Mouse (Mus musculus) B cell, adult 62 days (primary cell): ENCODE measurements around the gene Rpap1. TPM values are rescaled to one million over a fixed set of nuclear protein-coding genes. Genes with fewer than 3 reads are reported as not detected.

Experiments
- total RNA-seq: library from RNA; stranded (reverse); gene quantifications from 4 replicates; pipeline ENCODE4 v1.2.4, GENCODE M21; 2023

Rpap1 gene
- 28.8 to 35.4 TPM (median 32.3 TPM) in 4 replicates for total RNA-seq

GRCm38 (mm10) chr2:119787206-119787883 lies at the start of gene Rpap1:
Gene Rpap1, minus strand, starts transcription at chr2:119787537.

GRCm38 (mm10) chr2:119797279-119797783 lies 10.0 kb upstream of the Rpap1 start, which contains the start of gene Tyro3:
Gene Tyro3, plus strand, starts transcription at chr2:119797733.

GRCm38 (mm10) chr2:119760251-119760650 lies 27.1 kb downstream of the Rpap1 start, which contains the start of gene Ltk:
Gene Ltk, minus strand, starts transcription at chr2:119760431.

GRCm38 (mm10) chr2:119741581-119742411 lies 45.5 kb downstream of the Rpap1 start, which contains the start of gene Itpka:
Gene Itpka, plus strand, starts transcription at chr2:119742337.

Other genes with a start within 250 kb of the Rpap1 start
- gene Exd1, start 239.9 kb downstream of the Rpap1 start, total RNA-seq: 0.86 TPM in 1 of 4 replicates, not detected in the others
- gene Chp1, start 239.8 kb downstream of the Rpap1 start, total RNA-seq: 61.9 to 72.0 TPM (median 66.7 TPM) in 4 replicates
- gene Nusap1, start 169.2 kb downstream of the Rpap1 start, total RNA-seq: 2.2 to 6.0 TPM (median 3.1 TPM) in 4 replicates
- gene Oip5, start 169.1 kb downstream of the Rpap1 start, total RNA-seq: 0.55 to 2.7 TPM (median 1.9 TPM) in 4 replicates
- gene Ndufaf1, start 124.7 kb downstream of the Rpap1 start, total RNA-seq: 13.5 to 16.7 TPM (median 14.1 TPM) in 4 replicates
- gene Rtf1, start 112.5 kb downstream of the Rpap1 start, total RNA-seq: 53.7 to 64.2 TPM (median 57.2 TPM) in 4 replicates
- 0.31 to 1.0 TPM (median 0.32 TPM) in 3 of 4 replicates, not detected in the other for gene Itpka, start 45.2 kb downstream of the Rpap1 start, total RNA-seq
- gene Ltk, start 27.1 kb downstream of the Rpap1 start, total RNA-seq: 21.7 to 24.4 TPM (median 22.1 TPM) in 4 replicates
- 0.17 to 0.56 TPM in 2 of 4 replicates, not detected in the others for gene Tyro3, start 10.2 kb upstream of the Rpap1 start, total RNA-seq
- gene Mga, start 109.7 kb upstream of the Rpap1 start, total RNA-seq: 126 to 135 TPM (median 131 TPM) in 4 replicates
- 12.1 to 17.3 TPM (median 14.6 TPM) in 4 replicates for gene Mapkbp1, start 185.2 kb upstream of the Rpap1 start, total RNA-seq
- 10.4 to 16.1 TPM (median 13.2 TPM) in 4 replicates for gene Jmjd7, start 239.9 kb upstream of the Rpap1 start, total RNA-seq
- gene Gm28042, start 240.0 kb upstream of the Rpap1 start, total RNA-seq: 3.1 to 4.8 TPM (median 4.4 TPM) in 4 replicates
- 3.7 to 8.4 TPM (median 4.7 TPM) in 4 replicates for gene Pla2g4b, start 245.9 kb upstream of the Rpap1 start, total RNA-seq